Mouse (Mus musculus) limb, embryonic 14.5 days (tissue): ENCODE measurements around the gene Olfr504. TPM values are rescaled to one million over a fixed set of nuclear protein-coding genes. Genes with fewer than 3 reads are reported as not detected.

Experiments used
- ATAC-seq: fragments of 200-750 bp; cut with Nextera tagmentation; 2 replicates; pipeline ENCODE4 v1.8.0; 2017; ENCODE audit warnings: low read depth, moderate number of reproducible peaks, moderate TSS enrichment; ENCODE audit not compliant: low FRiP score
- DNase-seq: peaks from one replicate; pipeline ENCODE4 v3.0.0-alpha.2; 2015; ENCODE audit warnings: low spot score
- H3K27ac ChIP-seq: fragments of 300-500 bp; sonication (generic); replicated peaks from 2 replicates; pipeline ENCODE4 v1.5.1; 2014; ENCODE audit warnings: low read depth, mild to moderate bottlenecking, low read length, moderate library complexity, mixed read lengths
- H3K27me3 ChIP-seq: fragments of 300-500 bp; sonication (generic); 2 replicates; pipeline ENCODE4 v1.6.1; 2014; ENCODE audit warnings: low read length, mixed read lengths; ENCODE audit not compliant: control insufficient read depth, insufficient read depth
- H3K36me3 ChIP-seq: fragments of 300-500 bp; sonication (generic); 2 replicates; pipeline ENCODE4 v1.6.1; 2014; ENCODE audit warnings: mild to moderate bottlenecking, low read length, moderate library complexity, mixed read lengths; ENCODE audit not compliant: control insufficient read depth, insufficient read depth
- H3K4me1 ChIP-seq: fragments of 300-500 bp; sonication (generic); 2 replicates; pipeline ENCODE4 v1.6.1; 2014; ENCODE audit warnings: antibody characterized with exemption, low read length, mixed read lengths; ENCODE audit not compliant: control insufficient read depth, insufficient read depth
- H3K4me2 ChIP-seq: fragments of 300-500 bp; sonication (generic); replicated peaks from 2 replicates; pipeline ENCODE4 v1.6.1; 2014; ENCODE audit warnings: low read depth, mild to moderate bottlenecking, low read length, moderate library complexity; ENCODE audit not compliant: severe bottlenecking
- H3K4me3 ChIP-seq: fragments of 300-500 bp; sonication (generic); replicated peaks from 2 replicates; pipeline ENCODE4 v1.5.1; 2014; ENCODE audit warnings: low read length
- H3K9ac ChIP-seq: fragments of 300-500 bp; sonication (generic); 2 replicates; pipeline ENCODE4 v1.6.1; 2014; ENCODE audit warnings: mild to moderate bottlenecking, low read depth, low read length, moderate library complexity; ENCODE audit not compliant: severe bottlenecking
- H3K9me3 ChIP-seq: fragments of 300-500 bp; sonication (generic); 2 replicates; pipeline ENCODE4 v1.6.1; 2016; ENCODE audit warnings: low read length; ENCODE audit not compliant: control insufficient read depth
- POLR2A ChIP-seq: fragments of 200-500 bp; IDR thresholded peaks from 2 replicates; pipeline ENCODE4 v1.8.0; 2012; ENCODE audit warnings: inconsistent platforms, mild to moderate bottlenecking, moderate library complexity, borderline replicate concordance; ENCODE audit not compliant: insufficient read depth, insufficient read length; ENCODE audit errors: extremely low read depth
- WGBS: fragments of 180-500 bp; shearing (Covaris S2); extraction: QIAGEN DNeasy Blood & Tissue Kit; methylation state at CpG from one replicate; pipeline ENCODE4 v1.1.7; 2014; 5-methylcytosine and 5-hydroxymethylcytosine counted together
- polyA plus RNA-seq, 2 experiments: library from polyadenylated mRNA; depleted of rRNA in 1 of 2; stranded (reverse) in 1 of 2; unstranded in 1 of 2; fragments of >200 nt; fragmentation: Nextera tagmentation in 1 of 2; extraction: Ambion mirVana in 1 of 2; gene quantifications; 2 replicates each; pipeline versions ENCODE4 v1.2.1 to v1.2.3; 2012 to 2014

The Olfr504 gene
- polyA plus RNA-seq, 2 experiments, result not detected

DNA sequence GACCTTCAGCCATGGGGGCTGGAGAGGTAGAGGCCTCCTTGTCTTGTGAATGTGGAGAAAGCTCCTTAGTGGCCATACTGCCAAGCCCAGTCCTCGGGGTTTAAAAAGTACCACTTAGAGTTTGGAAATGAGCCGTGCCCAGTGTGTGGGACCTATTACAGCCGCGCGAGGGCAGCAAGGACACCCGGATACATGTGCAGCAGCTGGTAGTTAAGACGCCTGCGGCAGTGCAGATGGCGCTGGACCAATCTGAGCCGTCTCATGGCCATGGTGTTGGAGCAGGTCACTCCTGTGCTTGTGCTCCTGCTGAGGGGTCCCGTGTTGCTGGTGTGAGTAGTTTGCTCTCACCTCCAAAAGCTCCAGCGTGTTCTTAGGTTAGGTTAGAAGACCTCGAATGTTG is 23.2 kb downstream of the Olfr504 start:
- Histone ChIP-seq H3K4me1 (no peaks in the 10 kb centered on the region), H3K27me3 (no peaks in the 10 kb centered on the region), H3K4me2 (no peak overlapping the region), H3K27ac (no peak overlapping the region), H3K36me3 (no peaks in the 10 kb centered on the region), H3K4me3 (no peak overlapping the region), H3K9me3 (no peaks in the 10 kb centered on the region), H3K9ac (no peak overlapping the region)
- 88% methylated on average over 13 of the region's 13 CpGs for WGBS
- no peak for DNase-seq
- TF ChIP-seq POLR2A, result no peak
- ATAC-seq, result no peak

DNA sequence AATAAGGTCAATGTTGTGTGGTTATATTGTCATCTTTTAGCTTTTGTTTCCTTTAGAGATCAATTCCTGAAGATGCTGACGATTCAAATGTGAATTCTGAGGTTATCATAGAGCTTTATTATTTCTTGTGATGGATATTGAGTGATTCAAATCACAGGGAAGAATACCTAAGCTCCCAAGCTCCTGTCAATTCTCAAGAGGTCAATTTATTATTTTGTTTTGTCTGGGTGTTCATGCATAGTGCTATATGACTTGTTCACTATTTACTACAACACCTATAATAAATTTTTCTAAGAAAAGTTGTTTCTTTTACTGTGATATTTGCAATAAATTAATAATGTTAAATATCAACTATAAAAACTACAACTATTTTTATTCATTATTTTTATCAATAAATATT is 40.6 kb downstream of the Olfr504 start, which contains the start of gene Olfr502:
Olfr502 (minus strand) TSS at position 101 of the 400 bp plus-strand sequence.
- no peak for TF ChIP-seq POLR2A
- H3K4me3 ChIP-seq, result no peak within 1 kb of the TSS
- no peak within 1 kb of the TSS for H3K9ac ChIP-seq
- no peaks in the 10 kb centered on the region for H3K27me3 ChIP-seq
- no peaks in the 10 kb centered on the region for H3K36me3 ChIP-seq
- no peak within 1 kb of the TSS for H3K27ac ChIP-seq
- H3K9me3 ChIP-seq, result no peaks in the 10 kb centered on the region
- no peaks in the 10 kb centered on the region for H3K4me1 ChIP-seq
- DNase-seq, result no peak
- H3K4me2 ChIP-seq, result no peak within 1 kb of the TSS
- WGBS, result 79% methylated on average over 1 of the region's 1 CpGs
- ATAC-seq, result no peak

Other genes starting within 250 kb of the Olfr504 start
- gene Olfr492, start 242.1 kb downstream of the Olfr504 start, polyA plus RNA-seq (2012; rRNA removed), result 0.37 and 0.48 TPM in 2 replicates
- 0.47 and 0.65 TPM in 2 replicates for gene Olfr492, start 242.1 kb downstream of the Olfr504 start, polyA plus RNA-seq (2014; fragmentation: Nextera tagmentation; extraction: Ambion mirVana)
- not detected in 2 replicates for gene Olfr493, start 218.8 kb downstream of the Olfr504 start, polyA plus RNA-seq (2012; rRNA removed)
- not detected in 2 replicates for gene Olfr493, start 218.8 kb downstream of the Olfr504 start, polyA plus RNA-seq (2014; fragmentation: Nextera tagmentation; extraction: Ambion mirVana)
- gene Olfr494, start 200.5 kb downstream of the Olfr504 start, polyA plus RNA-seq (2012; rRNA removed), result not detected in 2 replicates
- not detected in 2 replicates for gene Olfr494, start 200.5 kb downstream of the Olfr504 start, polyA plus RNA-seq (2014; fragmentation: Nextera tagmentation; extraction: Ambion mirVana)
- not detected in 2 replicates for gene Olfr495, start 172.6 kb downstream of the Olfr504 start, polyA plus RNA-seq (2012; rRNA removed)
- not detected in 2 replicates for gene Olfr495, start 172.6 kb downstream of the Olfr504 start, polyA plus RNA-seq (2014; fragmentation: Nextera tagmentation; extraction: Ambion mirVana)
- gene Olfr497, start 145.4 kb downstream of the Olfr504 start, polyA plus RNA-seq (2012; rRNA removed), result not detected in 2 replicates
- gene Olfr497, start 145.4 kb downstream of the Olfr504 start, polyA plus RNA-seq (2014; fragmentation: Nextera tagmentation; extraction: Ambion mirVana), result not detected in 2 replicates
- gene Olfr498, start 100.5 kb downstream of the Olfr504 start, polyA plus RNA-seq (2012; rRNA removed), result not detected in 2 replicates
- gene Olfr498, start 100.5 kb downstream of the Olfr504 start, polyA plus RNA-seq (2014; fragmentation: Nextera tagmentation; extraction: Ambion mirVana), result not detected in 2 replicates
- gene Olfr502, start 40.7 kb downstream of the Olfr504 start, polyA plus RNA-seq (2012; rRNA removed), result not detected in 2 replicates
- gene Olfr502, start 40.7 kb downstream of the Olfr504 start, polyA plus RNA-seq (2014; fragmentation: Nextera tagmentation; extraction: Ambion mirVana), result not detected in 2 replicates
- not detected in 2 replicates for gene Olfr503, start 21.3 kb downstream of the Olfr504 start, polyA plus RNA-seq (2012; rRNA removed)
- gene Olfr503, start 21.3 kb downstream of the Olfr504 start, polyA plus RNA-seq (2014; fragmentation: Nextera tagmentation; extraction: Ambion mirVana), result not detected in 2 replicates
- not detected in 2 replicates for gene Olfr506, start 45.0 kb upstream of the Olfr504 start, polyA plus RNA-seq (2012; rRNA removed)
- not detected in 2 replicates for gene Olfr506, start 45.0 kb upstream of the Olfr504 start, polyA plus RNA-seq (2014; fragmentation: Nextera tagmentation; extraction: Ambion mirVana)
- gene Olfr507, start 56.0 kb upstream of the Olfr504 start, polyA plus RNA-seq (2012; rRNA removed), result not detected in 2 replicates
- gene Olfr507, start 56.0 kb upstream of the Olfr504 start, polyA plus RNA-seq (2014; fragmentation: Nextera tagmentation; extraction: Ambion mirVana), result not detected in 2 replicates
- not detected in 2 replicates for gene Olfr508, start 64.2 kb upstream of the Olfr504 start, polyA plus RNA-seq (2012; rRNA removed)
- gene Olfr508, start 64.2 kb upstream of the Olfr504 start, polyA plus RNA-seq (2014; fragmentation: Nextera tagmentation; extraction: Ambion mirVana), result not detected in 2 replicates
- gene Olfr509, start 86.1 kb upstream of the Olfr504 start, polyA plus RNA-seq (2012; rRNA removed), result not detected in 2 replicates
- gene Olfr509, start 86.1 kb upstream of the Olfr504 start, polyA plus RNA-seq (2014; fragmentation: Nextera tagmentation; extraction: Ambion mirVana), result not detected in 2 replicates
- not detected in 2 replicates for gene Olfr510, start 100.6 kb upstream of the Olfr504 start, polyA plus RNA-seq (2012; rRNA removed)
- gene Olfr510, start 100.6 kb upstream of the Olfr504 start, polyA plus RNA-seq (2014; fragmentation: Nextera tagmentation; extraction: Ambion mirVana), result not detected in 2 replicates
- gene Olfr512, start 147.5 kb upstream of the Olfr504 start, polyA plus RNA-seq (2012; rRNA removed), result not detected in 2 replicates
- not detected in 2 replicates for gene Olfr512, start 147.5 kb upstream of the Olfr504 start, polyA plus RNA-seq (2014; fragmentation: Nextera tagmentation; extraction: Ambion mirVana)
- gene Olfr513, start 185.2 kb upstream of the Olfr504 start, polyA plus RNA-seq (2012; rRNA removed), result not detected in 2 replicates
- gene Olfr513, start 185.2 kb upstream of the Olfr504 start, polyA plus RNA-seq (2014; fragmentation: Nextera tagmentation; extraction: Ambion mirVana), result not detected in 2 replicates